Mouse (Mus musculus): ENCODE results near the gene Mip. TPM values are rescaled to one million over a fixed set of nuclear protein-coding genes. Genes with fewer than 3 reads are reported as not detected.
"Not testable (repeated sequence)": the region's sequence is repeated elsewhere in the genome, so short reads cannot be mapped to it uniquely, and the experiment has no call there.

The Mip gene
- polyA plus RNA-seq, 1 experiment from 2014 or later, result not detected

DNA sequence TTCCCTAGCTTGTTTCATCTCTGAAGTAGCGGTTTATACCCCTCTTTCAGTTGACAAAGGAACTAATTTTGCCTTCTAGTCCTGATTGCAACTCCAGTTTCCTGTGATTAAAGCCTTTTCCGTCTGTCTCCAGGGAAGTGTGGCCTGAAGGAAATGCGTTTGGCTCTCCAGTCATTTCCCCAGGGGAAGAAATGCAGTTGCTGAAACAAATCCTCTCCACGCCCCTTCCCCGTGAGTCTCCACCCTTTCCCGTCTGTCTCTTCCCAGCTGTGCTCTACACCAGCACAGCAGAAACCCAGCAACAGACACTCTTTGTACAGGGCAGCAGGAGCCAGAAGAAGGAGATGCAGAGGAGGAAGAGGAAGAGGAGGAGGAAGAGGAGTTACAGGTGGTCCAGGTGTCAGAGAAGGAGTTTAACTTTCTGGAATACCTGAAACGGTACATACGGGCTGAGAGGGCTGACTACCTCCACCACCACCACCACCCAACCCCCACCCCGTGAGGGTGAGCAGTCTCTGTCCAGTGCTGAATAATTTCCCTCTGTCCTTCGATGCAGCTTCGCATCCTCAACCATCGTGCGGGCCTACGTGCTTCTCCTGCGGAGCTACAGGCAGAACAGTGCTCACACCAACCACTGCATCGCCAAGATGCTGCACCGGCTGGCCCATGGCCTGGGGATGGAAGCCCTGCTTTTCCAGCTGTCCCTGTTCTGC lies 21.5 kb downstream of the Mip start:
- peaks cover 10% of the 10 kb centered on the region; the same call in 1 of the 2 replicates for H3K4me1 ChIP-seq (replicated peaks)
- peak; percentile 72; the same call in 1 of the 2 replicates for ATAC-seq (ENCODE audit: insufficient number of reproducible peaks, low FRiP score)
- H3K27ac ChIP-seq (ENCODE audit: poor library complexity, severe bottlenecking), result peak overlapping the region; percentile 76
- H3K27me3 ChIP-seq (replicated peaks), result no peaks in the 10 kb centered on the region
- peaks cover 97% of the 10 kb centered on the region for H3K36me3 ChIP-seq
- H3K9ac ChIP-seq, result no peak overlapping the region
- H3K4me2 ChIP-seq, result peak overlapping the region; percentile 42
- no peaks in the 10 kb centered on the region for H3K9me3 ChIP-seq (replicated peaks)
- 0 out of 2 replicates have a peak overlapping the region, but pooled peaks have one; percentile 15 for H3K4me3 ChIP-seq
- 74% methylated on average over 17 of the region's 17 CpGs for WGBS

DNA sequence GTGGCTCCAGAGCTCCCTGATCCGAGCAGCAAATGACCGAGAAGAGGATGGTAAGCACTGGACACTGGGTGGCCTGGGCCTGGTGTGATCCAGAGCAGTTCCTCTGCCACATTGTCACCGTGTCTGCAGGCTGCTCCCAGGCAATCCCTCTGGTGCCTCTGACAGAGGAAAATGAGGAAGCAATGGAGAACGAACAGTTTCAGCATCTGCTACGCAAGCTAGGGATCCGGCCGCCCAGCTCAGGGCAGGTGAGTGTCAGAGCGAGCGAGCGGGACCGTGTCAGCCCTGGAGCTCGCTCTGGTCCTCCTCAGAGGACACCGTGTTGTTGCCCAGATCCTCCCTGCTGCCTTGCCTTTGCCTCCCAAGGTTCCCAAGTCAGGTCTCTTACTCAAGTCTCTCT lies 24.9 kb downstream of the Mip start:
- Histone ChIP-seq H3K4me3 (no peak overlapping the region), H3K27me3 (replicated peaks) (no peaks in the 10 kb centered on the region), H3K9me3 (replicated peaks) (no peaks in the 10 kb centered on the region), H3K4me2 (no peak overlapping the region), H3K9ac (no peak overlapping the region), H3K27ac (ENCODE audit: poor library complexity, severe bottlenecking) (no peak overlapping the region), H3K4me1 (replicated peaks) (0 out of 2 replicates have a peak, but pooled peaks cover 5% of the 10 kb centered on the region), H3K36me3 (peaks cover 78% of the 10 kb centered on the region)
- no peak for ATAC-seq (ENCODE audit: insufficient number of reproducible peaks, low FRiP score)
- 95% methylated on average over 13 of the region's 13 CpGs for WGBS

DNA sequence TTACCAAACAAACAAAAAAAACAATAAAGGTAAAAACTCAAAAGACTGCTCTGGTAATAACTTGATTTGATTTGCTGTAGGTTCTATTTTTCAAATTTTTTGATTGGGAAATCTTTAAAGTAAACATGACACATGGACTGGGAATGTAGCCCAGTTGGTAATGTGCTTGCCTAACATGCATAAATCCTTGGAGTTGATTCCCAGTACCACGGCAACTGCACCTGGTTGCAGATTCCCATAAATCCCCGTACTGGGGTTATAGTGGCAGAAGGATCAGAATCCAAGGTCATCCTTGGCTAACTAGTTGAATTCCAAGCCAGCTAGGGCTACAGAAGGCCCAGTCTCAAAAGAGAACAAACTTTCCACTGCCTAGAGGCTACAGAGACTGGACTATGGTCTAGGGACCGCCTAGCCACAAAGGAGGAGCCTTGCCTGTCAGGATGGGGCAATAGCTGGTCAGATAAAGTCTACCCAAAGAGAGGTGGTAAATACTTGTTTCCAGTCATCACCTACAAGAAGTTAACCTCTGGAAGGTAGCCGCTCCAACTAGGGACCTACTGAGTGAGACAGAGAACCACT lies 28.1 kb downstream of the Mip start, which contains the start of gene Apon:
TSS of gene Apon (plus strand) at position 420 of the 579 bp plus-strand sequence.
- WGBS, result 79% methylated on average over 4 of the region's 4 CpGs
- no peaks in the 10 kb centered on the region for H3K9me3 ChIP-seq (replicated peaks)
- H3K4me1 ChIP-seq (replicated peaks), result no peaks in the 10 kb centered on the region
- no peak within 1 kb of the TSS for H3K4me2 ChIP-seq
- peaks cover 46% of the 10 kb centered on the region for H3K36me3 ChIP-seq
- no peaks in the 10 kb centered on the region for H3K27me3 ChIP-seq (replicated peaks)
- H3K9ac ChIP-seq, result no peak within 1 kb of the TSS
- H3K27ac ChIP-seq (ENCODE audit: poor library complexity, severe bottlenecking), result no peak within 1 kb of the TSS
- no peak within 1 kb of the TSS for H3K4me3 ChIP-seq
- no peak for ATAC-seq (ENCODE audit: insufficient number of reproducible peaks, low FRiP score)

- Histone ChIP-seq H3K4me1 (replicated peaks) (no peaks in the 10 kb centered on the region), H3K27me3 (replicated peaks) (no peaks in the 10 kb centered on the region), H3K4me2 (no peak overlapping the region), H3K27ac (ENCODE audit: poor library complexity, severe bottlenecking) (no peak overlapping the region), H3K9me3 (replicated peaks) (no peaks in the 10 kb centered on the region), H3K9ac (no peak overlapping the region), H3K36me3 (peaks cover 25% of the 10 kb centered on the region), H3K4me3 (no peak overlapping the region)
- no peak for ATAC-seq (ENCODE audit: insufficient number of reproducible peaks, low FRiP score)
- WGBS, result 85% methylated on average over 8 of the region's 8 CpGs
These were observed 30.3 kb downstream of the Mip start for GRCm38 (mm10) chr10:128255925-128256324.

GRCm38 (mm10) chr10:128256328-128256727 lies 30.7 kb downstream of the Mip start:
- Histone ChIP-seq H3K9me3 (replicated peaks) (no peaks in the 10 kb centered on the region), H3K4me3 (no peak overlapping the region), H3K36me3 (peaks cover 21% of the 10 kb centered on the region), H3K4me2 (no peak overlapping the region), H3K27ac (ENCODE audit: poor library complexity, severe bottlenecking) (no peak overlapping the region), H3K4me1 (replicated peaks) (no peaks in the 10 kb centered on the region), H3K27me3 (replicated peaks) (no peaks in the 10 kb centered on the region), H3K9ac (no peak overlapping the region)
- no peak for ATAC-seq (ENCODE audit: insufficient number of reproducible peaks, low FRiP score)
- WGBS, result 82% methylated on average over 8 of the region's 8 CpGs

- Histone ChIP-seq H3K27me3 (replicated peaks) (no peaks in the 10 kb centered on the region), H3K9ac (no peak overlapping the region), H3K9me3 (replicated peaks) (no peaks in the 10 kb centered on the region), H3K4me1 (replicated peaks) (no peaks in the 10 kb centered on the region), H3K27ac (ENCODE audit: poor library complexity, severe bottlenecking) (no peak overlapping the region), H3K4me2 (no peak overlapping the region), H3K4me3 (no peak overlapping the region), H3K36me3 (no peaks in the 10 kb centered on the region)
- ATAC-seq (ENCODE audit: insufficient number of reproducible peaks, low FRiP score), result no peak
- WGBS, result 67% methylated on average over 4 of the region's 4 CpGs
These were observed 33.3 kb downstream of the Mip start for GRCm38 (mm10) chr10:128258953-128259352.

- no peak for ATAC-seq (ENCODE audit: insufficient number of reproducible peaks, low FRiP score)
- 83% methylated on average over 5 of the region's 5 CpGs for WGBS
- H3K4me2 ChIP-seq, result no peak overlapping the region
These were observed 34.3 kb downstream of the Mip start for GRCm38 (mm10) chr10:128259946-128260345.

GRCm38 (mm10) chr10:128260376-128260775 lies 34.7 kb downstream of the Mip start:
- H3K27me3 ChIP-seq (replicated peaks); H3K9ac ChIP-seq; H3K27ac ChIP-seq (ENCODE audit: poor library complexity, severe bottlenecking); H3K4me2 ChIP-seq; H3K4me3 ChIP-seq; H3K9me3 ChIP-seq (replicated peaks); H3K36me3 ChIP-seq; ATAC-seq (ENCODE audit: insufficient number of reproducible peaks, low FRiP score); H3K4me1 ChIP-seq (replicated peaks): not testable (repeated sequence)
- WGBS, result 79% methylated on average over 7 of the region's 7 CpGs

More at GRCm38 (mm10) chr10:128259946-128260345, 34.3 kb downstream of the Mip start:
- H3K27ac ChIP-seq (ENCODE audit: poor library complexity, severe bottlenecking), result no peak overlapping the region
- no peaks in the 10 kb centered on the region for H3K36me3 ChIP-seq
- no peak overlapping the region for H3K4me3 ChIP-seq
- no peaks in the 10 kb centered on the region for H3K27me3 ChIP-seq (replicated peaks)
- H3K4me1 ChIP-seq (replicated peaks), result no peaks in the 10 kb centered on the region
- no peaks in the 10 kb centered on the region for H3K9me3 ChIP-seq (replicated peaks)
- H3K9ac ChIP-seq, result no peak overlapping the region

DNA sequence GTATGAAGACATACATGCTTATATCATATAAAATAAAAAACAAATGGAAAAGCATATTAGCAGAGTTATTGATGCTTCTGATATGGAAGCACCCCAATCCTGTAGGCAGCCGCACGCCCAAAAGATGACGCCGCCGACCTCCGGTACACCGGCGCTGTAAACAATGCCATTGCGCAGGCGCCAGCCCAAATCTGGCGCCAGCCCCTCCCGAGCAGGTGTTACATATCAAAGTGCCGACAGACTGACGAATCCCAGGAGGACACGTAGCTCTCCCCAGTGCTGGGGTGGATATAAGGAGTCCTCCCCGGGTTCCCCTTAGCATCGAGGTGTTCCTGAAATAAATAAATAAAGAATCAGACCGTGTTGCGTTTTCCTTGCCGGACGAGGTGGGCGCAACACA lies 36.7 kb downstream of the Mip start:
- H3K4me3 ChIP-seq, result peak overlapping the region; percentile 17
- H3K4me2 ChIP-seq, result peak overlapping the region; percentile 42
- H3K9me3 ChIP-seq (replicated peaks), result no peaks in the 10 kb centered on the region
- 60% methylated on average over 22 of the region's 22 CpGs for WGBS
- H3K27me3 ChIP-seq (replicated peaks), result no peaks in the 10 kb centered on the region
- ATAC-seq (ENCODE audit: insufficient number of reproducible peaks, low FRiP score), result no peak
- H3K27ac ChIP-seq (ENCODE audit: poor library complexity, severe bottlenecking), result no peak overlapping the region
- H3K4me1 ChIP-seq (replicated peaks), result no peaks in the 10 kb centered on the region
- H3K36me3 ChIP-seq, result no peaks in the 10 kb centered on the region
- H3K9ac ChIP-seq, result no peak overlapping the region

GRCm38 (mm10) chr10:128263393-128264310 lies 38.0 kb downstream of the Mip start:
- Histone ChIP-seq H3K4me2 (no peak overlapping the region), H3K4me1 (replicated peaks) (no peaks in the 10 kb centered on the region), H3K4me3 (no peak overlapping the region), H3K27ac (ENCODE audit: poor library complexity, severe bottlenecking) (no peak overlapping the region), H3K27me3 (replicated peaks) (no peaks in the 10 kb centered on the region), H3K36me3 (no peaks in the 10 kb centered on the region), H3K9ac (no peak overlapping the region), H3K9me3 (replicated peaks) (no peaks in the 10 kb centered on the region)
- 75% methylated on average over 6 of the region's 6 CpGs for WGBS
- no peak for ATAC-seq (ENCODE audit: insufficient number of reproducible peaks, low FRiP score)

DNA sequence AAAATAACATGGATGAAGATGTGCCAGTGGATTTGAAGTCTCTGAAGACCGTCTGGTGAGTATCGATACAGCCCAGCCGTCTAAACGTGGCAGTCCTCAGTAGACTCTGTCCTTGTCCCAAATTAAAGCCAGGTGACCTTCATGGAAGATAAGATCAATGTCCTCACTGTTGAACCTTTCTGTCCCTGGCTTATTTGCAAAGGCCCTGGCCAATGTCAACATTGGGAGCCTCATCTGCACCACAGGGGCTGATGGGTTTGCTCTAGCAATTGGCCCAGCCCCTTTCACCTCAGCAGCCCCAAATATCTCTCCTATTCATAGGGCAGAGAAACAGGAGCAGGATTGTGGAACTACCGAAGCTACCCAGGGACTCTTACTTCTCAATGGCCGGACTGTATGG lies 42.7 kb downstream of the Mip start, which contains the start of gene Apof:
TSS of gene Apof (plus strand) at position 301 of the 400 bp plus-strand sequence.
- no peak for ATAC-seq (ENCODE audit: insufficient number of reproducible peaks, low FRiP score)
- Histone ChIP-seq H3K4me1 (replicated peaks) (no peaks in the 10 kb centered on the region; the same call in 1 of the 2 replicates), H3K27ac (ENCODE audit: poor library complexity, severe bottlenecking) (no peak within 1 kb of the TSS), H3K9ac (no peak within 1 kb of the TSS), H3K4me3 (no peak within 1 kb of the TSS), H3K36me3 (no peaks in the 10 kb centered on the region), H3K9me3 (replicated peaks) (no peaks in the 10 kb centered on the region), H3K27me3 (replicated peaks) (no peaks in the 10 kb centered on the region), H3K4me2 (no peak within 1 kb of the TSS)
- 72% methylated on average over 6 of the region's 6 CpGs for WGBS
